Mouse (Mus musculus) c-Kit-positive CD71-positive TER-119-positive erythroid progenitor cells, embryonic 14.5 days (primary cell): Measurements from ENCODE around the gene Psme2.

Experiments used
- DNase-seq: peaks from one replicate; pipeline ENCODE4 v3.0.0-alpha.2; 2013; ENCODE audit warnings: low spot score

Gene Psme2

DNA sequence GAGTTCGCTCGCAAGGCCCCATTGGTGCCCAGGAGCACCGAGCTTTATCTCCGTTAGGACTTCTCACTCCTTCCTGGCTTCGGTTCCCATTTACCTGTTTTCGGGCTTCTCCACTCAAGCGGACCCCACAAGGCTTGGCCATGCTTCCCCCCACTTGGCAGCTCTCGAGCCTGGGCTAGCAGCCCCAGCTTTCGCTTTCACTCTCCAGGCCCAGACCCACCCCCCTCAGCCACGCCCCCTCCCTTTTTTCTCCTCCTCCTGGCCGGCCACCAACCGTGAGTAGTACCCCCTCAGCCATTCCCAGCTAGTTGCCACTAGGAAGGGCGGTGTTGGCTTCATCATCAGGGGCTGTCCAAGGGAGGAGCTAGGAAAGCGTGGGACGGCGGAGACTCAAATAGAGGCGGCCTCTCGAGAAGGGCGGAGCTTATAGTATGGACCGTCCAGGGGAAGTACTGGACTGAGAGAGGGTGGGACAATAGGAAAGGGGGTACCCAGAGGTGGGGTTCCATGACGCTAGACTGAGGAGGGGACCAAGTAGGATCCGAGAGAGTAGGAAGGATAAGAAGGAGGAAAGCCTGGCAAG, at the start of gene Psme2:
Gene Psme2, minus strand, starts transcription at position 366 of the 583 bp plus-strand sequence.
- DNase-seq: peak; percentile 90

GRCm38 (mm10) chr14:55637795-55638194, 46.9 kb upstream of the Psme2 start, which contains the start of gene Gm49378:
TSS of gene Gm49378 (minus strand) at chr14:55637895.
- DNase-seq: no peak

DNA sequence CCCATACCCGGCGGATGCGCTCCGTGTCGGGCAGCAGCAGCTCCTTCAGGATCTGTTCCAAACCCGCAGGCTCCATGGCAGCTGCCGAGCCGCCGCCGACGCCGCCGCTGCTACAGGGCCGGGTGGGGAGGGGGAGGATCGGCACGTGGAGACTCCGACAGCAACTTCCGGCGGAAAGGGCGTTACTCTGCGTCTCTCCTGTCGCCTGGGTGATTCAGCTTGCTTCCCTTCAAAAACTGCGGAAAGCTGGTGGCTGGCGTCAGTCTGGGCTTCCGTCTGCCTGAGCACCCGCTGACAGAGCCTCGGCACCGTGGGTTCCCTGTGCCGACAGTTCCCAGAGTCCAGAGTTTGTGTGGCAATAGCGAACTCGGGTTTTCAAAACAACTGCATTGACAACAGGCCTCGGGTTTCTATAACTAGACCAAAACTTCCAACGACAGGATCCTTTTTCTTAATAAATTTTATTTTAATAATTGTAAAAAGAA, 44.7 kb upstream of the Psme2 start, which contains the start of gene Ipo4:
Gene Ipo4, minus strand, starts transcription at position 435 of the 485 bp plus-strand sequence.
- peak; percentile 76 for DNase-seq

DNA sequence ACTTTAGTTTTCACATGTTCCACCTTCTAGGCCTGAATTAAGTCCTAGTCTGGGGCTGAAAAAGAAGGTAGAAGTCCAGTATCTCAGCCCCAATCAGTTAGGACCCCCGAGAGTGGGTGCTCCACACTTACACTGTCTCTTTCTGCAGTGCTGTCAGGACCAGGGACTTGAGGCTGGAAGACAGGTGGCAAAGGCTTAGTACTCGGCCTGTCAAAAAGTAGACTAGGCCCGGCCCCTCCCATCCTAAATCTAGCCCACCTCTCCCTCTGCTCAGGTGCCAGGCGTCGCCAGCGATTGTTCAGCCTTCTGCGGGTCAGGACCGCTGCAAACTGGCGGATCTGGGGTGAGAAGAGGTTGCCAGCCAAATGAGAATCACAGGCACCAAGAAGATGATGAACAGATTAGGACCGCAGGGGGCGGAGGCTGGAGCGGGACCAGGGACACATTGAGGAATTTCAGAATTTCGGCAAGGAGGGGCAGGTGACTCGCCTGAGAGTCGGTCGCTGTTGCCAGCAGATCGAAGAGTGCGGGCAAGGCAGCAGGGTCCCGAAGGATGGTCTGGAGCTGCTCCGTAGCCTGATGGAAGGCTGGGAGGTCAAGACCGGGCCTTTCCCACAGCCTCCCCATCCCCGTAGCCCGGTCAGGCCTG, 44.1 kb upstream of the Psme2 start:
- no peak for DNase-seq

DNA sequence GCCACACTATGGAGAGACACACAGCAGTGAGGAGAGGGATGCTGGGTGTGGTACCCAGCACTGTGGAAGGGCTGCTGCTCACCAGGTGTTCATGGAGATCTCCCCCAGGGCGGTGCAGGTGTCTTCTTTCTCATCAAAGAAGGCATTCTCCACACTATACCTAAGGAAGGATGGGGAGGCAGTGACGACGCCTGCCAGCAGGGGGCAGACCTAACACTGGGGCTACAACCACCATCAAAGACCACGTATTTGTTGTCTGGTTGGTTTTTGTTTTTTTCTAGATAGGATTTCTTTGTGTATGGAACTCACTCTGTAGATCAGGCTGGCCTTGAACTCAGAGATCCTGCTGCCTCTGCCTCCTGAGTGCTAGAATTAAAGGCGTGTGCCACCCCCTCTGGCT, 38.4 kb upstream of the Psme2 start:
- no peak for DNase-seq

GRCm38 (mm10) chr14:55628077-55628827, 37.3 kb upstream of the Psme2 start:
- no peak for DNase-seq

DNA sequence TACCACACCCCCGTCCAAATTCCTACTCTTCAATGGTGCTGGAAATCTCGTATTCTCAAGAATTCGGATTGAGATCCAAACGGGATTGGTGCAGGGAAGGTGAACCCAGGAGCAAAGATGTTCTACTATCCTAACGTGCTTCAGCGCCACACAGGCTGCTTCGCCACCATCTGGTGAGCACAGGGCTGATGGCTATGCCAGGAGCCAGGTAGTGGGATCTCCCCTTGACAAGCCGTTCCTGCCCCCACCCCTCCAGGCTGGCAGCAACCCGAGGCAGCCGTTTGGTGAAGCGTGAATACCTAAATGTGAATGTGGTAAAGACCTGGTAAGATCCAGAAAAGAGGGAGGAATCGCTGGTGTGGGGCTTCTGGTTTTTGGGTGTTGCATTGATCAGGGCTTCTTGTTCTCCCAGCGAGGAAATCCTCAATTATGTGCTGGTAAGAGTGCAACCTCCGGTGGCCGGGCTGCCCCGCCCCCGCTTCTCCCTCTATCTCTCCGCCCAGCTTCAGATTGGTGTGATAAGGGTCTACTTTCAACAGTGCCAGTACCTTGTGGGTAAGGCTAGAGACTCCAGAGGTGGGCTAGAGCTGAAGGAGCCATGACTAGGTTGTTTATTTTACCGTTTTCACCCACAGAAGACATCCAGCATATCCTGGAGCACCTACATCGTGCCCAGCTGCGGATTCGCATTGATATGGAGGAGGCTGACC, 27.7 kb upstream of the Psme2 start:
- peak; percentile 67 for DNase-seq

GRCm38 (mm10) chr14:55617822-55618221, 26.9 kb upstream of the Psme2 start, which contains the start of gene Rec8:
TSS of gene Rec8 (plus strand) at chr14:55618037.
- DNase-seq: no peak

GRCm38 (mm10) chr14:55616844-55617243, 25.9 kb upstream of the Psme2 start:
- no peak for DNase-seq

GRCm38 (mm10) chr14:55615876-55616275, 25.0 kb upstream of the Psme2 start:
- no peak for DNase-seq

DNA sequence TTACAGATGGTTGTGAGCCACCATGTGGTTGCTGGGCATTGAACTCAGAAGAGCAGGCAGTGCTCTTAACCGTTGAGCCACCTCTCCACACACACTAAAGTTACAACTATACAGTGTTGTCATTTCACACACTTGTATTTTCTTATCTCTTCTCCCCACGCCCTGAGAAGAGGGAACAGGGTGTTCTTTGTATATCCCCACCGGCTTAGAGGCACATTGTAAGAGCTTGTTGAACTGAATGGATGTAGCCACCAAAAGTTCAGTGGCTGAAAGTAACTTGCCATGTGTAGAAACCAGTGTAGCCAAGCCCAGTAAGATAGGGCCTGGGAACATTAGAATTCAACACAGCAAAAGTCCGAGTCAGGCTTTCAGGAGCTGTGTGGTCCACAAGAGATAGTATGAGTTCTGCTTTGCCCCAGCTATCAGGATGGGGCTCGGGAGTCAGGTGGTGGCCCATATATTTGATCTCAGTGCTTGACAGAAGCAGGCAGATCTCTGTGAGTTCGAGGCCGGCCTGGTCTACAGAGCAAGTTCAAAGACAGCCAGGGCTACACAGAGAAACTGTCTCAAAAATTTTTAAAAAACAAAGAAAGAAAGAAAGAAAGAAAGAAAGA, 23.8 kb upstream of the Psme2 start:
- DNase-seq: peak; percentile 80

- no peak for DNase-seq
Measured at GRCm38 (mm10) chr14:55613346-55613745, 22.4 kb upstream of the Psme2 start.

- no peak for DNase-seq
Measured at GRCm38 (mm10) chr14:55608339-55608738, 17.4 kb upstream of the Psme2 start.

DNA sequence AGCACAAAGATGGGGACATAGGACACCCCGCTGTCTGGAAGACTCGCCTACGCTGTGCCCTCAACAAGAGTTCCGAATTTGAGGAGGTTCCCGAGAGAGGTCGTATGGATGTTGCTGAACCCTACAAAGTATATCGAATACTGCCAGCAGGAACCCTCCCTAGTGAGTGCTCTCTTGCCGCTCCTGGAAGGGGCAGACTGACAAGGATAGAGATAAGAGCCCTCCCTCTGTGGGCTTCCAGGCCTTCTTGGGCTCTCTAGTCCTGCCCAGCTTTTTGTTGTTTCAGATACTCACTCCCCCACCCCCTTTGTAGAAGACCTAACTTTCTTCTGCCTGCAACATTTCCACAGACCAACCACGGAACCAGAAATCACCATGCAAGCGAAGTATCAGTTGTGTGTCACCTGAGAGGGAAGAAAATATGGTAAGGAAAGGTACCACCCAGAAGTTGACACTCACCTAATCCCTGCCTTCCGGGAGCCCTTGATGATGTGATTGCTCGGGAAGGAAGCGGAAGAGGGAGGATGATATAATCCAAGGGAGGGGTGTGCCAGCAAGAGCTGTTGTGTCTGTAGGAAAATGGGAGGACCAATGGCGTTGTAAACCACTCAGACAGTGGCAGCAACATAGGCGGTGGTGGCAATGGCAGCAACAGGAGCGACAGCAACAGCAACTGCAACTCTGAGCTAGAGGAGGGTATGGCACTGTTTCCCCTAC, 15.0 kb upstream of the Psme2 start:
- no peak for DNase-seq

- no peak for DNase-seq
Measured at GRCm38 (mm10) chr14:55604823-55605222, 13.9 kb upstream of the Psme2 start.

- peak; percentile 97 for DNase-seq
Measured at GRCm38 (mm10) chr14:55603633-55604576, 13.0 kb upstream of the Psme2 start.

DNA sequence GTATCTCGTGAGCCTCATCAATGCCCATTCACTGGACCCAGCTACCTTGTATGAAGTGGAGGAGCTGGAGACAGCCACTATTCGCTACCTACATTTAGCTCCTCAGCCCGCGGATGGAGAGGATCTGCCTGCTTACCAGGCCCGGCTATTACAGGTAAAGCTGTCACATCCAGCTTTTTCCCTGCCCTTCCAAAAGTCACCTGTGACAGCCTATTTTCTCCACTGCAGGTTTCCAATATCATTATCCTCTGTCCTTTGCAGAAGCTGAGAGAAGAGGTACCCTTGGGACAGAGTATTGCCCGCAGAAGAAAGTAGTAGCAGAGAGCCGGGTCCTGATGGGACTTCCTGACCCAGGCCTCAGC, 12.3 kb upstream of the Psme2 start, which contains the start of gene Irf9:
Gene Irf9, plus strand, starts transcription at position 301 of the 362 bp plus-strand sequence.
- DNase-seq: no peak

DNA sequence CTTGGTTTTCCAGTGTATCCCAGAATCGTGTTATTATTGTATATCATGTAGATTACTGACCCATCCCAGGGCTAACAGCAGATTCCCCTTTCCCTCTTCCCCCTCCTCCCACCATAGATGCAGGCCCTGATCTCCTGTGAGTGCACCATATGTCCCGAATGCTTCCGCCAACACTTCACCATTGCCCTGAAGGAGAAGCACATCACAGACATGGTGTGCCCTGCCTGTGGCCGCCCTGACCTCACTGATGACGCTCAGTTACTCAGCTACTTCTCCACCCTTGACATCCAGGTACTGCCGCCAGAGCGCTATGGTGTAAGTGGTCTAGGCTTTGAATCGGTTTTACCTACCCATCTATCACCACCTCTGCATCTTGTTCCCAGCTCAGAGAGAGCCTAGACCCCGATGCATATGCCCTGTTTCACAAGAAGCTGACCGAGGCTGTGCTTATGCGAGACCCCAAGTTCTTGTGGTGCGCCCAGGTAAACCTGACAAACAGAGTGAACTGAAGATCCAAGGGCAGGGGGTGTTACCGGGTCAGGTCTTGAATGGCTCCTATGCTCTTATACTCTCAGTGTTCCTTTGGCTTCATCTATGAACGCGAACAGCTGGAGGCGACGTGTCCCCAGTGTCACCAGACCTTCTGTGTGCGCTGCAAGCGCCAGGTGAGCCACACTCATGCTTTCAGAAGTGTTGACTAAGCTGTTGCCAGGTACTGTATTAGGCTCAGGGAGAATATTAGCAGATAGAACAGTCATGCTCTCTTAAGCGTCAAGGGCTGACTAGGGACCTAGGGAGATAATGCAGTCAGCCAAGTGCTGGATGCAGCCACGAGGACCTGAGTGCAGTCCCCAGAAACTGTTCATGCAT, 7.8 kb upstream of the Psme2 start:
- DNase-seq: no peak
